Mouse (Mus musculus): ENCODE data around the gene Mrps25. TPM values are rescaled to one million over a fixed set of nuclear protein-coding genes. Genes with fewer than 3 reads are reported as not detected.

Mrps25 gene
- polyA plus RNA-seq, 1 experiment from 2014 or later, result 89.8 TPM

DNA sequence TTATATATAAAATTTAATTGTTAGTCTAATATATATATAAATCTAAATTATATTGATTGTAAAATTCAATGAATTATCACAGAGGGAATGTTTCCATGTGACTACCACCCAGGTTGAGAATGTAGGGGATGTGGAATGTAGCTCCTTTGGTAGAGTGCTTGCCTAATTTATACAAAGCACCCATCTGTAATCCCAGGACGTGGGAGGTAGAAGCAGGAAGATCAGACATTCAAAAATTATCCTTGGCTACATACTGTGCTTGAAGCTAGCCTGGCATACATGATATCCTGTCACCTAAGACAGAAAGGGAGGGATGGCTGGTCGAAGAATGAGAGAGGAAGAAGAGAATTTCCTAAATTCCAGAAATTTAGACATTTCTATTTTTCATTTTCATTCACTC lies 47.5 kb downstream of the Mrps25 start:
- WGBS, result 63% methylated on average over 2 of the region's 2 CpGs
- Histone ChIP-seq H3K4me3 (replicated peaks; ENCODE audit: low read length) (no peak overlapping the region), H3K36me3 (ENCODE audit: control insufficient read depth, insufficient read depth, low read length) (peaks cover 4% of the 10 kb centered on the region; the same call in 1 of the 2 replicates), H3K4me1 (ENCODE audit: control insufficient read depth, insufficient read depth, low read length) (0 out of 2 replicates have a peak, but pooled peaks cover 3% of the 10 kb centered on the region), H3K27ac (ENCODE audit: low read length) (no peak overlapping the region), H3K9ac (ENCODE audit: low read length) (no peak overlapping the region), H3K9me3 (replicated peaks; ENCODE audit: control insufficient read depth, low read length) (no peaks in the 10 kb centered on the region), H3K27me3 (ENCODE audit: control insufficient read depth, insufficient read depth, low read length) (no peaks in the 10 kb centered on the region), H3K4me2 (ENCODE audit: low read depth, low read length) (no peak overlapping the region)
- no peak for ATAC-seq (ENCODE audit: insufficient read depth, low FRiP score)

DNA sequence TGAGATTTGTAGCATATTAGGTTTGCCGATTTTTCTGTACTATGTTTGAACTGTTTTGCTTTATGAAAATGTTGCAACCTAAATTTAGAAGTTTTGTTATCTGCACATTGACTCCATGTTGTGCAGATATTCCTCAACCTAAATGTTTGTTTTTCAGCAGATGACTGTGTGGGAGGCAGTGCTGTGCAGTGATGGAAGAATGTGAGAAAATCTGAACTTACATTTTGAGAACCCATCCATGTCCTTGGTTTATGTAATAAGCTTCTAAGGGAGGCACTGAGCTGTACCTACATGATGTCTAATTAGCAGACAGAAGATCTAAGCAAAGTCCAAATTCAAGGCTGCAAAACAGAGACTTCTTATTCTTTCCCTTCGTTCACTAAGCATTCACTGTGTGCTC lies 50.2 kb downstream of the Mrps25 start:
- no peak overlapping the region for H3K27ac ChIP-seq (ENCODE audit: low read length)
- H3K27me3 ChIP-seq (ENCODE audit: control insufficient read depth, insufficient read depth, low read length), result no peaks in the 10 kb centered on the region
- no peak overlapping the region for H3K4me2 ChIP-seq (ENCODE audit: low read depth, low read length)
- no peaks in the 10 kb centered on the region for H3K9me3 ChIP-seq (replicated peaks; ENCODE audit: control insufficient read depth, low read length)
- H3K4me3 ChIP-seq (replicated peaks; ENCODE audit: low read length), result no peak overlapping the region
- H3K36me3 ChIP-seq (ENCODE audit: control insufficient read depth, insufficient read depth, low read length), result peaks cover 4% of the 10 kb centered on the region; the same call in 1 of the 2 replicates
- H3K4me1 ChIP-seq (ENCODE audit: control insufficient read depth, insufficient read depth, low read length), result 0 out of 2 replicates have a peak, but pooled peaks cover 3% of the 10 kb centered on the region
- ATAC-seq (ENCODE audit: insufficient read depth, low FRiP score), result no peak
- 89% methylated on average over 2 of the region's 2 CpGs for WGBS
- no peak overlapping the region for H3K9ac ChIP-seq (ENCODE audit: low read length)

DNA sequence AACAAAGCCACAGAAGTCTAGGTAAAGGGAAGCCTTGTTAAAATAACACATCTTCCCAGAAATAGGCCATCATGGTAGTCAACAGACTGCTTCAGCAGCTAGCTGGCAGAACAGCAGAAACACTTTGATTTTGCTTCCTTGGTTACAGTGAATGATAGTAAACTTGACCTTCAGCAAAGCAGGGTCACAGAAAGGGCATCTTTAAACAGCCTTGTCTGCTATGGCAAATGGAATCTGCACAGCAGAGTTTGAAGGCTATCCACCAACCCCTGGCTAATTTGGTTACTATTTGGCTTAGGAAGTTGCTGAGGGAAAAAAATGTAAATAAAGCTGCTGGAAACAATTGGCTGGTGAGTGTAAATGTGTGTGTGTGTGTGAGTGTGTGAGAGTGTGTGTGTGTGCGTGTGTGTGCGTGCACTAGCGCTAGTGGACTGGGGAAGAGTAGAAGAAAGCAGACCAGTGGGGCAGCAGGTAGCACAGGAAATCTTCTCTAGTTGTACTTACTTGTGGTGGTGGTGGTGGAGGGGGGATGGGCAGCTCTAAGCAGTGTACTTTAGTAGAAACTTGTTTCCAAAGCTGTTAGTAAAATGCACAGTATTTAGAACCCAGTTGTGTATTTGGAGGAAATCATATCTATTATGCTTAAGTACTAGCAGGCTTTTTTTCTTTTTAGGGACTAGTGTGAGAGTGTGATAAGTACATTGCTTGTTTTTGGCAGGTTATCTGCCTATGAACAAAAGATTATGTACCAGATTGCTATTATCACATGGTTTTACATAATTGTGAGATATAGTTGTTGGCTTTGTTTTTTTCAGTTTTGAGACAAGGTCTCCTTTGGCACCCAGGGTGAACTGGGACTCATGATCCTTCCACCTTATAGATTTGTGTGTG lies 51.6 kb downstream of the Mrps25 start:
- Histone ChIP-seq H3K4me3 (replicated peaks; ENCODE audit: low read length) (no peak overlapping the region), H3K9me3 (replicated peaks; ENCODE audit: control insufficient read depth, low read length) (no peaks in the 10 kb centered on the region), H3K9ac (ENCODE audit: low read length) (no peak overlapping the region), H3K4me1 (ENCODE audit: control insufficient read depth, insufficient read depth, low read length) (0 out of 2 replicates have a peak, but pooled peaks cover 3% of the 10 kb centered on the region), H3K27ac (ENCODE audit: low read length) (no peak overlapping the region), H3K36me3 (ENCODE audit: control insufficient read depth, insufficient read depth, low read length) (peaks cover 4% of the 10 kb centered on the region; the same call in 1 of the 2 replicates), H3K27me3 (ENCODE audit: control insufficient read depth, insufficient read depth, low read length) (no peaks in the 10 kb centered on the region), H3K4me2 (ENCODE audit: low read depth, low read length) (no peak overlapping the region)
- ATAC-seq (ENCODE audit: insufficient read depth, low FRiP score), result no peak
- 59% methylated on average over 3 of the region's 3 CpGs for WGBS

DNA sequence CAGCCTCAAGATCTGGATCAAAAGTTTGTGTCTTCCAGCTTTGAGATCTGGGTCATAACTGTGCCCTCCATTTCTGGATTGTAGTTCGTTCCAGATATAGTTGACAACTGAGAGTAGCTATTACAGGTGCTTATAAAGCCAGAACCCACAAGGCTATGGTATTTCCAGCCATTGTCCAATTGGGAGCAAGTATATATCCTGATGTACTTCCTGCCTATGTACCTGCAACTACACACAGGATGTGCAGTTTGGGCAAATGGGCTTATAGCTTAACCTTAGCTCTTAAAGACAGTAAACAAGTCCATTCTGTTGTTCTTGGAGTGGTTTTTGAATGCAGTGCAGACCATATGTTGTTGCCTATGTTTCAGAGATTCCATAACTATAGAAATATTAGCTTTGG lies 52.4 kb downstream of the Mrps25 start:
- Histone ChIP-seq H3K4me2 (ENCODE audit: low read depth, low read length) (no peak overlapping the region), H3K36me3 (ENCODE audit: control insufficient read depth, insufficient read depth, low read length) (peaks cover 4% of the 10 kb centered on the region; the same call in 1 of the 2 replicates)
- 89% methylated on average over 1 of the region's 1 CpGs for WGBS

DNA sequence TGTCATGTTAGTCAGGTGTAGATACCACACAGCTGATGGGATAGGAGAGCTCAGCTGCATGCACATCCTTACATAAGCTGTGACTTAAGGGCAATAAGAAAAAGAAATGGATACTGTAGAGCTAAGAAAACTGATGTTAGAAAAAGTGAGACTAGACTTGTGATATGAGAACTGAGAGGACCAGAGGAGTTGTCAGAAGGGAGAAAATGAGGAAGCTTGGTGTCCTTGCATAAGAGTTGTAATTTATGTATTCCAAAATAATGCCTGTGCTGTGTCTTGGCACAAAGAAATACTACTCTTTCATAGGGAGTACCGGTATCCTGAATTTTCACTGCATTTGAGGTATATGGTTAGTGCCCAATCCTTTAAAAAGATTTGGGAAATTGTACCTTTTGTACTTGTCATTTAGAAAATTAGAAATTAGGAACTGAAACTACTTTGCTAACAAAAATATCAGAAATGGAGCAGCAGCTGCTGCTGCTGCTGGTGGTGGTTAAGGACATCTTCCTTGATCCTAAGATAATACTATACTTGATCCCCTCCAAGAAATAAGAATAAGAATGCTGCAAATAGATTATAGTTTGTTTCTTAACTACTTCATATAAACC lies 56.9 kb downstream of the Mrps25 start:
- Histone ChIP-seq H3K27me3 (ENCODE audit: control insufficient read depth, insufficient read depth, low read length) (no peaks in the 10 kb centered on the region), H3K27ac (ENCODE audit: low read length) (no peak overlapping the region), H3K9me3 (replicated peaks; ENCODE audit: control insufficient read depth, low read length) (no peaks in the 10 kb centered on the region), H3K4me2 (ENCODE audit: low read depth, low read length) (no peak overlapping the region), H3K4me3 (replicated peaks; ENCODE audit: low read length) (no peak overlapping the region), H3K9ac (ENCODE audit: low read length) (no peak overlapping the region), H3K36me3 (ENCODE audit: control insufficient read depth, insufficient read depth, low read length) (no peaks in the 10 kb centered on the region), H3K4me1 (ENCODE audit: control insufficient read depth, insufficient read depth, low read length) (no peaks in the 10 kb centered on the region)
- 92% methylated on average over 1 of the region's 1 CpGs for WGBS
- no peak for ATAC-seq (ENCODE audit: insufficient read depth, low FRiP score)

More for the DNA sequence above, 52.4 kb downstream of the Mrps25 start:
- no peak overlapping the region for H3K27ac ChIP-seq (ENCODE audit: low read length)
- no peak for ATAC-seq (ENCODE audit: insufficient read depth, low FRiP score)
- H3K4me1 ChIP-seq (ENCODE audit: control insufficient read depth, insufficient read depth, low read length), result 0 out of 2 replicates have a peak, but pooled peaks cover 3% of the 10 kb centered on the region
- no peak overlapping the region for H3K9ac ChIP-seq (ENCODE audit: low read length)
- H3K4me3 ChIP-seq (replicated peaks; ENCODE audit: low read length), result no peak overlapping the region
- H3K27me3 ChIP-seq (ENCODE audit: control insufficient read depth, insufficient read depth, low read length), result no peaks in the 10 kb centered on the region
- H3K9me3 ChIP-seq (replicated peaks; ENCODE audit: control insufficient read depth, low read length), result no peaks in the 10 kb centered on the region

DNA sequence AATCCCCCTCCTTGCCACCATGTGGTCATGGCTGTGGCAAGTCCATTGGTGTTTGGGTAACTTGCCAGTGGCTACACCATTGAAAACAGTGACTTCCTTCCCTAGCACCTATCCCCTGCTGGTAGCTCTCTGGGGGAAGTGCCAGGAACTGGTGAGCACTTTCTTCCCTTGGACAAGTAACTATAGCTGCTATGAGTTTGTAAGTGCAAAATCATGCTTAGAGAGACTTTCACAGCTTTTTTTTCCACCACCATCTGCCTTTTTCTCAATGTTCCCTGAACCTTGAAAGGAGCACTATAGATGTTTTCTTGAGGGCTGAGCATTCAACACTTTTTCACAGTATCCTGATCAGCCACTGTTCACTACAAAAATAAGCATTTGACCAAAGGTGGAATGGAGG lies 59.3 kb downstream of the Mrps25 start:
- no peaks in the 10 kb centered on the region for H3K4me1 ChIP-seq (ENCODE audit: control insufficient read depth, insufficient read depth, low read length)
- no peak for ATAC-seq (ENCODE audit: insufficient read depth, low FRiP score)
- no peak overlapping the region for H3K9ac ChIP-seq (ENCODE audit: low read length)

More for the DNA sequence above, 59.3 kb downstream of the Mrps25 start:
- no peaks in the 10 kb centered on the region for H3K36me3 ChIP-seq (ENCODE audit: control insufficient read depth, insufficient read depth, low read length)
- H3K27me3 ChIP-seq (ENCODE audit: control insufficient read depth, insufficient read depth, low read length), result no peaks in the 10 kb centered on the region
- no peak overlapping the region for H3K27ac ChIP-seq (ENCODE audit: low read length)
- no peak overlapping the region for H3K4me3 ChIP-seq (replicated peaks; ENCODE audit: low read length)
- no peaks in the 10 kb centered on the region for H3K9me3 ChIP-seq (replicated peaks; ENCODE audit: control insufficient read depth, low read length)
- H3K4me2 ChIP-seq (ENCODE audit: low read depth, low read length), result no peak overlapping the region

Other genes with a start within 250 kb of the Mrps25 start
- gene Fgd5, start 205.2 kb downstream of the Mrps25 start, polyA plus RNA-seq (2015; fragmentation: Nextera tagmentation; extraction: Ambion mirVana), result 8.1 and 8.2 TPM in 2 replicates
- gene Nr2c2, start 92.6 kb downstream of the Mrps25 start, polyA plus RNA-seq (2015; fragmentation: Nextera tagmentation; extraction: Ambion mirVana), result 11.5 and 14.7 TPM in 2 replicates
- gene Rbsn, start 30.9 kb upstream of the Mrps25 start, polyA plus RNA-seq (2015; fragmentation: Nextera tagmentation; extraction: Ambion mirVana), result 23.8 and 24.4 TPM in 2 replicates
- gene Trh, start 60.6 kb upstream of the Mrps25 start, polyA plus RNA-seq (2015; fragmentation: Nextera tagmentation; extraction: Ambion mirVana), result 0.81 and 0.84 TPM in 2 replicates